Mouse (Mus musculus) induced T-regulatory cell, adult 2 months (primary cell): ENCODE measurements at regions not wholly inside any gene's neighbourhood (a gene's known extent, or its start where the extent isn't known, plus 50 kb on each side); places are given as distances from the start of the nearest gene placed in this dataset.

ENCODE experiments used
- DNase-seq: peaks from one replicate; pipeline ENCODE4 v3.0.0-alpha.2; 2012; ENCODE audit warnings: low read depth

DNA sequence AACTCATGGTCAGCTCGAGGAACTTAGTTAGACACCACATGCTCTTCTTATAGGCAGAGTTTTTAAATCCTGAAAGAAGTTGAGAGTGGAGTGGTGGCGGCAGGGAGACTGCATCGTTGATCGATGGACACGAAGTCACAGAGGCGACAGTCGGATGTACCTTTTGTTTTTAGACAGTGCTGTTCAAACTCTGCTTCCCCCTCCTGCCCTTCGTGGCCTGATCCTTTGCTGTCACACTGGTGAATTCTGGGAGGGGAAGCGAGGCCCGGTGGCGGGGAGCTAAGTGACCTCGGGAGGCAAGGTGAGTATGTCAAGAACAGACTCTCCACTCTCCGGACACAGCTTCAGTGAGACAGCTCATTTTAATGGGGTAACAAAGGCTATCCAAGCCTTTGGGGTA is 155.5 kb downstream of the Cog6 start:
- no peak for DNase-seq

- DNase-seq = no peak
Observed at GRCm38 (mm10) chr3:52859848-52860247, 157.2 kb downstream of the Cog6 start.

DNA sequence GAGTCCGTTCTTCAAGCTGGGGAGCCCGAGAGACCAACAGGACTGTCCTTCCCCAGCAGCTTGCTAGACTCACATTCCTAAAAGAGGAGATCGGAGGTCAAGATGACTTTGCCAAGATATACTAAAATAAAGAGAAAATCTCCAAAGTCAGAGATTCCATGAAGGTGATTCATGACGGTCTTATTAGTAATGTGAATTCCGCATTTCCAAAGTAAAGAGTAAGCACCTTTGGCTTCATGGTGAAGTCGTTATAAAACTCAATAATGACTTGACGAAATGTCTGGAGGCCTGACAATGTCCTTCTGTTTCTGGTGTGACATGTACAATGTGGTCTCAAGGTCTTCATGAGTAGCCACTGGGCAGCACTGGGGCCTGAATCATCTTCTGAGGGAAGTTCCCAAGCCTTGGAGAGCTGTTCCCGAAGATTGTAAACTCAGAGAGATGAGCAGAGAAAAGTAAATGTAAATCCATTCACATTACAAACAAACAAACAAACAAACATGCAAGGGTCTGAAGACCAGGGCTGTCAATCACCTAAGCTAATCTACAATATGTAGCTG is 157.7 kb downstream of the Cog6 start:
- no peak for DNase-seq

DNA sequence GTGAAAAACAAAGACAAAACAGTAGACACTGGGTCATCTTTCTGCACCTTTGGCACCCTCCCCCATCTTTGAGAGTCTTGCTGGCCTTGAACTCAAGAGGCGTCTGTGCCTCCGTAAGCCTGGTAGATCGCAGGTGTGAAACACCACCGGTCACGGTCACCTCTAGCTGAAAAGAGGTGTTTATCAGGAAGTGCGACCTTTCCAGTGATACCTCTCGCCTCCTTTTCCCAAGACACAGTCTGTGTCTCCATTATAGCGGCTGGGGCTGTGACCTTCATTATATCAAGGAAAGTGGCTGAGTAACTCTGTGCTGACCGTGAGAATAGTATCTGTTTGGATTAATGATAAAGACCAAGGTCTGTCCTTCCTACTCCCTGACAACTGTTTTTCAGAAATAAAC is 158.8 kb downstream of the Cog6 start:
- DNase-seq = no peak

- peak; percentile 75 for DNase-seq
Observed at GRCm38 (mm10) chr3:52857076-52857475, 160.0 kb downstream of the Cog6 start.

GRCm38 (mm10) chr3:52854560-52854959 is 162.5 kb downstream of the Cog6 start:
- DNase-seq = no peak

GRCm38 (mm10) chr3:52853126-52853525 is 163.9 kb downstream of the Cog6 start:
- no peak for DNase-seq

GRCm38 (mm10) chr3:52845166-52845565 is 171.9 kb downstream of the Cog6 start:
- DNase-seq = peak; percentile 59

DNA sequence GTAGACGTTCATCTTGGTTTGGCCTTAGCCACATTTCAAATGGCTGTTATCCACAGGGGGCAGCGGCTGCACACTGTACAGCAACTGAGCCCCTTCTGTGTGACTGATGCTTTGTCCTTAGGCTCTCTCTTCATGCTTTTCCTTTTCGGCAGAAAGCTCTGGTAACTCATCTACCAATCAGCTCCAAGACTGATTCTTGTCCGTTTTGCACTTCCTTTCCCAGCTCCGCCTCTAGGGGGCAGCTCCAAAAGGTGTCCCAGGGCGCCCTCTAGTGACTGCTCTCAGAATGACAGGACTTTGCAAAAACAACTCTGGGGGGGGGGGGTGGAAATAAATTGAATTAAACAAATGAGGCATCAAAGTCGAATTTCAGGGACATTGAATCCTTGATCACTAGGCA is 173.0 kb downstream of the Cog6 start:
- DNase-seq = peak; percentile 97

DNA sequence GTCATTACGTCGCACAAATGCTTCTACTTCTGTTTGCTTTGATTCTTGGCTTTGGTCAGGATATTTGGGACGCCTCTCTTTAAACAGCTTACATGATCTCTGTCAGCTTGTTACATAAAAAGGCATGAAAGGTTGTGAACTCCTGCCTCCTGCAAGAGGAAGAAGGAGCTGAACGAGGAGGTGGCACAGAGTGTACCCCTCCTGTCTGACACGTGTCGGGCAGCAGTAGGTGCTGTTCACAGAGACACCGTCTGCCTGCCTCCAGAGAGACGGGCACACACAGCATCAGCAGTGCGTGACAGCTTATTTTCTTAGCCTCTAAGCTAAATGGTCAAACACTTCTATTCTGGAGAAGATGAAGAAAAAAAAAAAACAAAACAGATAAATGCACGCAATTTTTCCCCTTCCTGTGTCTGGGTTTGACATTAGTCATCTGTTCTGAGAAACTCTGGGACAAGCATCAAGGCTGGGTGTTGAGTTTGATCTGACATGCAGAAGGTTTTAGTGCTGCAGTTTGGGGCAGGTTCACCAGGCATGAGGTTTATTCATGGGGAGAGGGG is 174.1 kb downstream of the Cog6 start:
- peak; percentile 72 for DNase-seq

- DNase-seq = peak; percentile 91
Observed at GRCm38 (mm10) chr3:52840160-52840953, 176.7 kb downstream of the Cog6 start.

GRCm38 (mm10) chr3:52838020-52838419 is 179.0 kb downstream of the Cog6 start:
- DNase-seq = no peak

- DNase-seq = peak; percentile 68
Observed at GRCm38 (mm10) chr3:52837527-52837926, 179.5 kb downstream of the Cog6 start.

GRCm38 (mm10) chr3:52836780-52837179 is 180.3 kb downstream of the Cog6 start:
- no peak for DNase-seq

DNA sequence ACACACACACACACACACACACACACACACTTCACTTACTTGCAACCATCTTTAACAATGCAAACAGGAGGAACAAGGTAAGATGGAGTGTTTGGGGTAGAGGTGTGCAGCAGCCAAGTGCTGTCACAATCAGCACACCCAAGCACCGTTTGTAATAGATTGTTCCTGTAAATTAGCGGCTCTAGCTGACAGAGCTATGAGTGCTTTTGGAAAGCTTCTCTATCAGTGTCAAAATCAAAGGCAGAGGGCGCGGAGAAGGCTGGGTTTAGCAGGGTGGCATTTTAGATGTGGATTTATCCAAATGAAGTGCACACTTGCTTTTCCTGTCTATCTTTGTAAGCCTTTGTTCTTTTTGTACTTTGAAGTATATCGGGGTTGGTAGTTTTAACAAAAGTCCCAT is 184.6 kb downstream of the Cog6 start:
- peak; percentile 48 for DNase-seq

DNA sequence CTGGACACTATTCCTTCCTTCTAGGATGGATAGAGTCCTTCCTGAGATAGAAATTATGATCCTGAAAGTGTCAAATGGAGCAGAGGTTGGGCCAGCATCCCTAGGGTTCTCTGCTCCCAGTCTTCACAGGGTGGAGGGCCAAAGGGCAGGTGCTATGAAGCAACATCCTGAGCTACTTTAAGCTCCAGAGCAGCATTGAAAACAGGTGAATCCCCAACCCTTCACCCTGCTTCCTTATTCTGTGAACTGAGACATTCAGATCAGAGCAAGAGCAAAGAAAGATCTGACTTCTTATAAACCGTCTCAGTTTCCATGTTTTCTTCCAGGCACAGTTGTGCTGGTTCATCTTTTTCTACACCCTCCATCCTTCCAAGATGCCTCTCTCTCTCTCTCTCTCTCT is 185.1 kb downstream of the Cog6 start:
- DNase-seq = peak; percentile 72

GRCm38 (mm10) chr3:52830101-52830500 is 186.9 kb downstream of the Cog6 start:
- peak; percentile 76 for DNase-seq

DNA sequence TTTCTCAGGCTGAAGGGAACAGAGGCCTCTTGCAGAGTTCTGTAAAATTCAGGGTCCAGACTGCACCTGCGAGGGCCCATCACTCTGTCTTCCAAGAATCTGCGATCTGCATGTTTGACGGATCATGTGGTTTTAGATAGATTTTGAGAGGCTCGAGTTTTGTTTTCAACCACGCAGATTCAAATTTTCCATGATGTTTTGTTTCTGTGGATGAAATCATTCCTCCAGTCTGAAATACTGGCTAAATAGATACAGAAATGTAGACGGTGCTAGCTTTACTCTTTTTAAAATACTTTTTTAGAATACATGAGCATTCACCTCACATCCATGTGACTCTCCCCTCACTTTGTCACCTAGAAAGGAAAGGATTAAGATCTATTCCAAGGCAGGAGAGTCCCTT is 188.0 kb downstream of the Cog6 start:
- peak; percentile 55 for DNase-seq

DNA sequence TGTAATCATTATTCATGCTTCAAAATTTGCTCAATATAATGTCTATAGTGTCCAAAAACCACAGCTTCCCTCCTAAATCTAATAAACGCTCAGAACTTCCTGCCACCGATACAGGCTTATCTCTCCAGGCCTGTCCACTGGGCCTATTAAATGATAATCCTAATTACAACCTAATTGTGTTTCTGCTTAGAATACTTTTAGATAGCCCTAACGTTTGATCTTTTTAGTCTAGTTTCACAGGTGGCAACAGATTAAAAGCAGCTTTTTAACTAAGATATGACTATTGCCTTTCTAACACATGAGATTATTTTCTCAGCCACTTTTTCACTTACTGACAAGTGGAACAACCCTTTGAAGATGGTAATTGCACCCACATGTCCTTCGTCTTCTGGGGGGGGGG is 188.6 kb downstream of the Cog6 start:
- DNase-seq = no peak

DNA sequence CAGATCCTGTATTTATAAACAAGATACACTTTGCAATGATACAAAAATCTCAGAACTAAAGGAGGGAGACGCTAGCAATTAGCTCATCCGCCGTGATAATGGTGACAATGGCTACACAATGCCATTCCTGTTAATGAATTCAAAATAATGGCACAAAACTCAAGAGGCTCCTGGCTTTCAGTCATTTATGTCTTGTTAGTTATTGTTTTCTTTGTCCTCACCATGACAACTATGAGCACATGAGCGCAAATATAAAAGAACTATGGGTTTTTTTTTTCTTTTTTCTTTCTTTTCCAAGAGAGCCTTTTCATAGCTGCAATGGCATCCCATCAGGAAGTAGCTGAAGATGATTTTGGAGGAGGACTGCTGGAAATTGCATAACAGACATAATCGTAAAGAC is 194.2 kb downstream of the Cog6 start:
- DNase-seq = no peak

- DNase-seq = no peak
Observed at GRCm38 (mm10) chr3:52821450-52821849, 195.6 kb downstream of the Cog6 start.

GRCm38 (mm10) chr3:52818401-52818800 is 198.6 kb downstream of the Cog6 start:
- no peak for DNase-seq

DNA sequence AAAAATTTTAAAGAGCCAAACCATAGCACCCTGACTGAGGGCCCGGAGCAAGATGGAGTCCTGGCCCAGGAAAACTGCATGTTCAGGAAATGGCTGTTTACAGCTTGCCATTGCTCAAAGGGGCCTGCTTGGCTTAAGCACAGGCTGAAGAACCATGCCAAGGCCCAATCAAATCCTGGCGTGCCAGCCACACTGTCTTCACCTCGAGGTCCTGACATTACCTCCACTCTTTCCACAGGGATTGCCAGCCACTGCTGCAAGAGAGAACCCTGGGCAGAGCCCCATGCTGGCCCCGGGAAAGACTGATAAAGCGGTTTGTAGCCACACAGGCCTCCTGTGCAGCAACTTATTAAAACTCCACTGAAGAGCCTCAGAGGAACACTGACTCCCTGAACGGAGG is 199.6 kb downstream of the Cog6 start:
- no peak for DNase-seq

DNA sequence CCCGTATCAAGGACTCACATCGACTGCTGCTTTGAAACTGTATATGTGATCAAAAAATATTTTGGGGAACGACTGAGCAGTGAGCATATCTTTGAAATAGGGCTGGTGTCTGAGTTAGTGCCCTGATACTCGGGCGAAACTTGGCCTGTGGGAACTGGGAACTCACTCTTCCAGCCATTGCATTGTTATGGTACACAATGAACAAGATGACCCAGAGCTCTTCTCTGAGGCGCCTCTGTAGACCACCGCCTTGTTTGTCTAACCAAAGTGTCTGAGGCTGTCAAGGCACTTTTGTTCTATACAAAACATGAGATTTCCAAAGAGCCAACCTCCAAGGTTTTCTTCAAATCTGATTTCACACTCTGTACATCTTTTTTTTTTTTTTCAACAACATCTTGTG is 201.5 kb downstream of the Cog6 start:
- no peak for DNase-seq
